Mouse (Mus musculus) limb, embryonic 10.5 days (tissue): ENCODE data around the gene Cenpb. TPM values are rescaled to one million over a fixed set of nuclear protein-coding genes. Genes with fewer than 3 reads are reported as not detected.

Experiments used
- DNase-seq: peaks from one replicate; pipeline ENCODE4 v3.0.0-alpha.2; 2017; ENCODE audit warnings: low spot score
- H3K27ac ChIP-seq: fragments of 300-500 bp; sonication (generic); 2 replicates; pipeline ENCODE4 v1.5.1; 2016; ENCODE audit warnings: mild to moderate bottlenecking
- H3K27me3 ChIP-seq: fragments of 300-500 bp; sonication (generic); 2 replicates; pipeline ENCODE4 v1.6.1; 2016; ENCODE audit warnings: low read depth, mild to moderate bottlenecking; ENCODE audit not compliant: poor library complexity, severe bottlenecking
- H3K36me3 ChIP-seq: fragments of 300-500 bp; sonication (generic); 2 replicates; pipeline ENCODE4 v1.6.1; 2016; ENCODE audit warnings: mild to moderate bottlenecking, moderate library complexity
- H3K4me1 ChIP-seq: fragments of 300-500 bp; sonication (generic); 2 replicates; pipeline ENCODE4 v1.6.1; 2016
- H3K4me3 ChIP-seq: fragments of 300-500 bp; sonication (generic); 2 replicates; pipeline ENCODE4 v1.5.1; 2016; ENCODE audit warnings: mild to moderate bottlenecking, moderate library complexity
- H3K9me3 ChIP-seq: fragments of 300-500 bp; sonication (generic); replicated peaks from 2 replicates; pipeline ENCODE4 v1.6.1; 2016; ENCODE audit warnings: mild to moderate bottlenecking
- WGBS: fragments of 180-500 bp; shearing (Covaris S2); methylation state at CpG from one replicate; pipeline ENCODE4 v1.1.7; 2016; 5-methylcytosine and 5-hydroxymethylcytosine counted together
- polyA plus RNA-seq: library from polyadenylated mRNA; unstranded; fragments of >200 nt; fragmentation: Nextera tagmentation; extraction: Ambion mirVana; gene quantifications from 2 replicates; pipeline ENCODE4 v1.2.1, GENCODE M21; 2016

The Cenpb gene
- polyA plus RNA-seq, 1 experiment from 2014 or later, result 8.9 TPM

DNA sequence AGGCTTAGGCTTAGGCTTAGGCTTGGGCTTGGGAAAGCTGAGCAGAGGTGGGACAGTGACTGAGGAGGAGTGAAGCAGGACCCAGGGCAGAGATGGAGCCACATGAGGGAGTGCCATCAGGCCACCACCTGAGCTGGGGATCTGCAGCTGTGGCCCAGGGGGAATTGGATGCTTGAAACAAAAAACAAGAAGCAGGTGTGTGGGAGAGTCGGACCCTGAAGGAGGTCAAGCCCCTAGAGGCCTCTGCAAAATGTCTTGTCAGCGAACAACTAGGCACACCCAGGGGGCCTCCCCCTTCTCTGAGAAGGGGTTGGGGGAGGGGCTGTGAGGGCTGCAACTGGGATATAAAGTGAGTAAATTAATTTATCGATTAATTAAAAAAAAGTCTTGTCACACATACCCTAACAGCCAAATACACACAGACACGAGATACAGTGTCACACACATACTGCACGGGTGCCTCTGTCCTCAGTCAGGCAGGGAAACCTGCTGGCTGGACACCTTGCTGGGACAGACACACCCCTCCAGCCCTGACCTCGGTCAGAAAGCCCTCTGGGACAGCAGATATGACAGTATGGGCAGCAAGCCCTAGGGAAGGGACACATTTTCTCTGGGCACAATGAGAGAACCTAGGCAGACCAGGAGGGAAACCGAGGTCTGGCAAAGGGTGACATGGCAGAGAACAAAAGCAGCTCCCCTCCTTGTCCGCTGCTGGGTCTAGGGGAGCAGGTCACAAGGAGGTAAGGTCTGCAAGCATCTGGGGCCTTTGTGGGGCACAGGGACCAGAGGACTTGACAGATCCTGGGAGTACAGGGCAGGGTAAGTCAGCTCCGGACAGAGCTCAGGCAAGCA, 53.7 kb downstream of the Cenpb start:
- H3K27me3 ChIP-seq, result 0 out of 2 replicates have a peak, but pooled peaks cover 4% of the 10 kb centered on the region
- peak overlapping the region; percentile 78 for H3K4me3 ChIP-seq
- peak; percentile 33 for DNase-seq
- peaks cover 4% of the 10 kb centered on the region; the same call in 1 of the 2 replicates for H3K36me3 ChIP-seq
- H3K27ac ChIP-seq, result peak overlapping the region; percentile 97
- H3K4me1 ChIP-seq, result peaks cover 45% of the 10 kb centered on the region
- H3K9me3 ChIP-seq, result no peaks in the 10 kb centered on the region
- 40% methylated on average over 9 of the region's 9 CpGs for WGBS

Other genes starting within 250 kb of the Cenpb start
- gene Gfra4, start 137.0 kb downstream of the Cenpb start, polyA plus RNA-seq, result 7.1 and 10.1 TPM in 2 replicates
- gene Adam33, start 116.3 kb downstream of the Cenpb start, polyA plus RNA-seq, result 0.38 and 0.48 TPM in 2 replicates
- gene Siglec1, start 93.3 kb downstream of the Cenpb start, polyA plus RNA-seq, result 0.09 and 0.10 TPM in 2 replicates
- 14.8 and 19.7 TPM in 2 replicates for gene Hspa12b, start 52.8 kb downstream of the Cenpb start, polyA plus RNA-seq
- not detected in 2 replicates for gene Gm11037, start 46.6 kb downstream of the Cenpb start, polyA plus RNA-seq
- 87.5 and 97.4 TPM in 2 replicates for gene 1700037H04Rik, start 20.0 kb downstream of the Cenpb start, polyA plus RNA-seq
- 40.8 and 47.4 TPM in 2 replicates for gene Cdc25b, start 6.9 kb upstream of the Cenpb start, polyA plus RNA-seq
- 1.7 and 3.4 TPM in 2 replicates for gene Spef1, start 7.2 kb upstream of the Cenpb start, polyA plus RNA-seq
- 18.9 and 22.6 TPM in 2 replicates for gene Ap5s1, start 27.0 kb upstream of the Cenpb start, polyA plus RNA-seq
- gene Mavs, start 54.0 kb upstream of the Cenpb start, polyA plus RNA-seq, result 20.4 and 21.5 TPM in 2 replicates
- gene Pank2, start 82.4 kb upstream of the Cenpb start, polyA plus RNA-seq, result 45.0 and 46.3 TPM in 2 replicates
- 8.1 and 9.7 TPM in 2 replicates for gene Rnf24, start 172.8 kb upstream of the Cenpb start, polyA plus RNA-seq